Mouse (Mus musculus) midbrain, postnatal 0 days (tissue): ENCODE results near the gene Fsd2. TPM values are rescaled to one million over a fixed set of nuclear protein-coding genes. Genes with fewer than 3 reads are reported as not detected.

Experiments used
- ATAC-seq: fragments of 200-750 bp; cut with Nextera tagmentation; 2 replicates; pipeline ENCODE4 v1.8.0; 2017; ENCODE audit warnings: moderate number of reproducible peaks, mild to moderate bottlenecking, moderate TSS enrichment, moderate library complexity; ENCODE audit not compliant: low FRiP score
- DNase-seq: peaks from one replicate; pipeline ENCODE4 v3.0.0-alpha.2; 2015; ENCODE audit warnings: low spot score
- H3K27ac ChIP-seq: fragments of 300-500 bp; sonication (generic); 2 replicates; pipeline ENCODE4 v1.5.1; 2014; ENCODE audit warnings: low read depth, mild to moderate bottlenecking, low read length, mixed read lengths
- H3K27me3 ChIP-seq: fragments of 300-500 bp; sonication (generic); 2 replicates; pipeline ENCODE4 v1.6.1; 2014; ENCODE audit warnings: low read length, control low read depth, mixed read lengths; ENCODE audit not compliant: insufficient read depth
- H3K36me3 ChIP-seq: fragments of 300-500 bp; sonication (generic); 2 replicates; pipeline ENCODE4 v1.6.1; 2014; ENCODE audit warnings: low read length, control low read depth, mixed read lengths; ENCODE audit not compliant: insufficient read depth
- H3K4me1 ChIP-seq: fragments of 300-500 bp; sonication (generic); 2 replicates; pipeline ENCODE4 v1.6.1; 2014; ENCODE audit warnings: mild to moderate bottlenecking, control low read depth, antibody characterized with exemption, low read length, mixed read lengths; ENCODE audit not compliant: insufficient read depth
- H3K4me2 ChIP-seq: fragments of 300-500 bp; sonication (generic); 2 replicates; pipeline ENCODE4 v1.6.1; 2014; ENCODE audit warnings: low read depth, mild to moderate bottlenecking, low read length, mixed read lengths; ENCODE audit not compliant: poor library complexity, severe bottlenecking
- H3K4me3 ChIP-seq: fragments of 300-500 bp; sonication (generic); 2 replicates; pipeline ENCODE4 v1.5.1; 2014; ENCODE audit warnings: low read depth, mild to moderate bottlenecking, low read length, moderate library complexity
- H3K9ac ChIP-seq: fragments of 300-500 bp; sonication (generic); replicated peaks from 2 replicates; pipeline ENCODE4 v1.6.1; 2014; ENCODE audit warnings: mild to moderate bottlenecking, low read length, moderate library complexity, mixed read lengths; ENCODE audit not compliant: poor library complexity, severe bottlenecking
- H3K9me3 ChIP-seq: fragments of 300-500 bp; sonication (generic); 2 replicates; pipeline ENCODE4 v1.6.1; 2016; ENCODE audit warnings: low read length, control low read depth
- CTCF ChIP-seq: IDR thresholded peaks from 2 replicates; pipeline ENCODE4 v1.5.1; 2016; ENCODE audit warnings: antibody characterized with exemption, mild to moderate bottlenecking
- WGBS: fragments of 180-500 bp; shearing (Covaris S2); extraction: QIAGEN DNeasy Blood & Tissue Kit; methylation state at CpG from one replicate; pipeline ENCODE4 v1.1.7; 2014; 5-methylcytosine and 5-hydroxymethylcytosine counted together
- polyA plus RNA-seq: library from polyadenylated mRNA; unstranded; fragments of >200 nt; fragmentation: Nextera tagmentation; extraction: Ambion mirVana; gene quantifications from 2 replicates; pipeline ENCODE4 v1.2.1, GENCODE M21; 2015
- total RNA-seq: library from RNA; depleted of rRNA; stranded (reverse); fragments of >200 nt; gene quantifications from 2 replicates; pipeline ENCODE4 v1.2.3, GENCODE M21; 2014

Fsd2 gene
- total and polyA plus RNA-seq, 2 experiments from 2014 or later, result 0.22 to 0.36 TPM

- no peak for ATAC-seq
- Histone ChIP-seq H3K4me2 (no peak overlapping the region), H3K36me3 (no peaks in the 10 kb centered on the region), H3K4me3 (no peak overlapping the region), H3K9me3 (no peaks in the 10 kb centered on the region), H3K27ac (no peak overlapping the region), H3K27me3 (no peaks in the 10 kb centered on the region), H3K4me1 (no peaks in the 10 kb centered on the region), H3K9ac (no peak overlapping the region)
- peak; percentile 55 for DNase-seq
- TF ChIP-seq CTCF, result no peak
- WGBS, result 60% methylated on average over 7 of the region's 7 CpGs
These were observed 1.2 kb downstream of the Fsd2 start for GRCm38 (mm10) chr7:81565381-81566055.

GRCm38 (mm10) chr7:81564766-81565165 lies 2.0 kb downstream of the Fsd2 start:
- WGBS, result 81% methylated on average over 7 of the region's 7 CpGs
- Histone ChIP-seq H3K9me3 (no peaks in the 10 kb centered on the region), H3K27me3 (no peaks in the 10 kb centered on the region), H3K27ac (no peak overlapping the region), H3K4me2 (no peak overlapping the region), H3K9ac (no peak overlapping the region), H3K36me3 (no peaks in the 10 kb centered on the region), H3K4me1 (no peaks in the 10 kb centered on the region), H3K4me3 (no peak overlapping the region)
- DNase-seq (no peak), ATAC-seq (no peak)
- no peak for TF ChIP-seq CTCF

- TF ChIP-seq CTCF, result no peak
These were observed 3.2 kb downstream of the Fsd2 start for GRCm38 (mm10) chr7:81563506-81564015.

GRCm38 (mm10) chr7:81561211-81561610 lies 5.5 kb downstream of the Fsd2 start:
- no peak overlapping the region for H3K9ac ChIP-seq
- ATAC-seq (no peak), DNase-seq (no peak)
- no peaks in the 10 kb centered on the region for H3K4me1 ChIP-seq
- H3K27me3 ChIP-seq, result no peaks in the 10 kb centered on the region
- no peaks in the 10 kb centered on the region for H3K36me3 ChIP-seq
- H3K4me3 ChIP-seq, result no peak overlapping the region
- no peak for TF ChIP-seq CTCF
- no peaks in the 10 kb centered on the region for H3K9me3 ChIP-seq
- H3K27ac ChIP-seq, result no peak overlapping the region
- WGBS, result 75% methylated on average over 5 of the region's 5 CpGs
- no peak overlapping the region for H3K4me2 ChIP-seq

More at GRCm38 (mm10) chr7:81563506-81564015, 3.2 kb downstream of the Fsd2 start:
- ATAC-seq, result no peak
- Histone ChIP-seq H3K9ac (no peak overlapping the region), H3K4me2 (no peak overlapping the region), H3K36me3 (no peaks in the 10 kb centered on the region), H3K4me3 (no peak overlapping the region), H3K9me3 (no peaks in the 10 kb centered on the region), H3K27me3 (no peaks in the 10 kb centered on the region), H3K4me1 (no peaks in the 10 kb centered on the region), H3K27ac (no peak overlapping the region)
- 76% methylated on average over 4 of the region's 4 CpGs for WGBS
- no peak for DNase-seq

GRCm38 (mm10) chr7:81560101-81561049 lies 6.4 kb downstream of the Fsd2 start:
- 48% methylated on average over 8 of the region's 8 CpGs for WGBS
- no peaks in the 10 kb centered on the region for H3K36me3 ChIP-seq

More at GRCm38 (mm10) chr7:81560101-81561049, 6.4 kb downstream of the Fsd2 start:
- Histone ChIP-seq H3K9me3 (no peaks in the 10 kb centered on the region), H3K27me3 (no peaks in the 10 kb centered on the region), H3K4me2 (no peak overlapping the region), H3K9ac (no peak overlapping the region), H3K27ac (no peak overlapping the region), H3K4me1 (no peaks in the 10 kb centered on the region), H3K4me3 (no peak overlapping the region)
- ATAC-seq (no peak), DNase-seq (no peak)
- TF ChIP-seq CTCF, result no peak
